Mouse (Mus musculus) midbrain, embryonic 13.5 days (tissue): ENCODE data around the gene Hrg. TPM values are rescaled to one million over a fixed set of nuclear protein-coding genes. Genes with fewer than 3 reads are reported as not detected.

Experiments
- ATAC-seq: fragments of 200-750 bp; cut with Nextera tagmentation; 2 replicates; pipeline ENCODE4 v1.8.0; 2017; ENCODE audit warnings: mild to moderate bottlenecking, moderate TSS enrichment, moderate library complexity
- H3K27ac ChIP-seq: fragments of 300-500 bp; sonication (generic); 2 replicates; pipeline ENCODE4 v1.5.1; 2015; ENCODE audit warnings: inconsistent platforms, mild to moderate bottlenecking, moderate library complexity
- H3K27me3 ChIP-seq: fragments of 300-500 bp; sonication (generic); 2 replicates; pipeline ENCODE4 v1.6.1; 2015; ENCODE audit warnings: mild to moderate bottlenecking, inconsistent platforms
- H3K36me3 ChIP-seq: fragments of 300-500 bp; sonication (generic); 2 replicates; pipeline ENCODE4 v1.6.1; 2015; ENCODE audit warnings: mild to moderate bottlenecking, inconsistent platforms
- H3K4me1 ChIP-seq: fragments of 300-500 bp; sonication (generic); replicated peaks from 2 replicates; pipeline ENCODE4 v1.6.1; 2015; ENCODE audit warnings: inconsistent platforms
- H3K4me2 ChIP-seq: fragments of 300-500 bp; sonication (generic); replicated peaks from 2 replicates; pipeline ENCODE4 v1.6.1; 2015; ENCODE audit warnings: moderate library complexity, mild to moderate bottlenecking, inconsistent platforms
- H3K4me3 ChIP-seq: fragments of 300-500 bp; sonication (generic); replicated peaks from 2 replicates; pipeline ENCODE4 v1.5.1; 2015; ENCODE audit warnings: mild to moderate bottlenecking, inconsistent platforms
- H3K9ac ChIP-seq: fragments of 300-500 bp; sonication (generic); replicated peaks from 2 replicates; pipeline ENCODE4 v1.6.1; 2015; ENCODE audit warnings: mild to moderate bottlenecking, inconsistent platforms
- H3K9me3 ChIP-seq: fragments of 300-500 bp; sonication (generic); 2 replicates; pipeline ENCODE4 v1.6.1; 2016; ENCODE audit warnings: mild to moderate bottlenecking, inconsistent platforms
- WGBS: fragments of 180-500 bp; shearing (Covaris S2); methylation state at CpG from one replicate; pipeline ENCODE4 v1.1.7; 2015; 5-methylcytosine and 5-hydroxymethylcytosine counted together
- polyA plus RNA-seq: library from polyadenylated mRNA; unstranded; fragments of >200 nt; fragmentation: Nextera tagmentation; extraction: Ambion mirVana; gene quantifications from 2 replicates; pipeline ENCODE4 v1.2.1, GENCODE M21; 2015

The Hrg gene
- 0.15 TPM in 1 of 2 replicates, not detected in the other for polyA plus RNA-seq

- H3K4me3 ChIP-seq = no peak within 1 kb of the TSS
- H3K27me3 ChIP-seq = no peaks in the 10 kb centered on the region
- no peak within 1 kb of the TSS for H3K27ac ChIP-seq
- no peaks in the 10 kb centered on the region for H3K9me3 ChIP-seq
- H3K4me2 ChIP-seq = no peak within 1 kb of the TSS
- 0 out of 2 replicates have a peak, but pooled peaks cover 3% of the 10 kb centered on the region for H3K4me1 ChIP-seq
- H3K36me3 ChIP-seq = no peaks in the 10 kb centered on the region
- ATAC-seq = no peak
- H3K9ac ChIP-seq = no peak within 1 kb of the TSS
- 97% methylated on average over 6 of the region's 6 CpGs for WGBS
These were observed at the start of gene Hrg for GRCm38 (mm10) chr16:22950840-22951395. Hrg (plus strand) TSS chr16:22951072.

GRCm38 (mm10) chr16:22901326-22901725 lies 49.5 kb upstream of the Hrg start:
- H3K9me3 ChIP-seq = no peaks in the 10 kb centered on the region
- no peak overlapping the region for H3K4me3 ChIP-seq
- H3K4me2 ChIP-seq = no peak overlapping the region
- WGBS = 84% methylated on average over 3 of the region's 3 CpGs
- no peak overlapping the region for H3K9ac ChIP-seq
- no peaks in the 10 kb centered on the region for H3K27me3 ChIP-seq
- no peak overlapping the region for H3K27ac ChIP-seq
- no peaks in the 10 kb centered on the region for H3K4me1 ChIP-seq
- no peaks in the 10 kb centered on the region for H3K36me3 ChIP-seq
- ATAC-seq = no peak

GRCm38 (mm10) chr16:22909290-22909689 lies 41.6 kb upstream of the Hrg start:
- 94% methylated on average over 6 of the region's 6 CpGs for whole genome bisulfite sequencing
- H3K27me3 ChIP-seq = no peaks in the 10 kb centered on the region
- no peak overlapping the region for H3K9ac ChIP-seq
- ATAC-seq = no peak
- no peaks in the 10 kb centered on the region for H3K4me1 ChIP-seq
- H3K27ac ChIP-seq = no peak overlapping the region
- no peak overlapping the region for H3K4me2 ChIP-seq
- H3K4me3 ChIP-seq = no peak overlapping the region
- H3K9me3 ChIP-seq = no peaks in the 10 kb centered on the region
- H3K36me3 ChIP-seq = no peaks in the 10 kb centered on the region

- H3K4me1 ChIP-seq = no peaks in the 10 kb centered on the region
- no peak overlapping the region for H3K4me2 ChIP-seq
- no peaks in the 10 kb centered on the region for H3K36me3 ChIP-seq
- no peak for ATAC-seq
- H3K9me3 ChIP-seq = no peaks in the 10 kb centered on the region
- no peak overlapping the region for H3K4me3 ChIP-seq
- H3K27ac ChIP-seq = no peak overlapping the region
- 81% methylated on average over 3 of the region's 3 CpGs for WGBS
- no peaks in the 10 kb centered on the region for H3K27me3 ChIP-seq
- H3K9ac ChIP-seq = no peak overlapping the region
These were observed 38.9 kb upstream of the Hrg start for GRCm38 (mm10) chr16:22911986-22912385.

GRCm38 (mm10) chr16:22912886-22913285 lies 38.0 kb upstream of the Hrg start:
- Histone ChIP-seq H3K4me1 (no peaks in the 10 kb centered on the region), H3K4me2 (no peak overlapping the region), H3K36me3 (no peaks in the 10 kb centered on the region), H3K9ac (no peak overlapping the region), H3K27ac (no peak overlapping the region), H3K27me3 (no peaks in the 10 kb centered on the region), H3K4me3 (no peak overlapping the region), H3K9me3 (no peaks in the 10 kb centered on the region)
- WGBS = 82% methylated on average over 6 of the region's 6 CpGs
- ATAC-seq = no peak

- Histone ChIP-seq H3K27me3 (no peaks in the 10 kb centered on the region), H3K36me3 (no peaks in the 10 kb centered on the region), H3K27ac (no peak overlapping the region), H3K9ac (no peak overlapping the region), H3K9me3 (no peaks in the 10 kb centered on the region), H3K4me1 (no peaks in the 10 kb centered on the region), H3K4me3 (no peak overlapping the region), H3K4me2 (no peak overlapping the region)
- no peak for ATAC-seq
These were observed 36.6 kb upstream of the Hrg start for GRCm38 (mm10) chr16:22914276-22914675.

- WGBS = 95% methylated on average over 5 of the region's 5 CpGs
- no peak for ATAC-seq
These were observed 32.8 kb upstream of the Hrg start, which contains the start of gene Fetub for GRCm38 (mm10) chr16:22918034-22918433. Fetub (plus strand) TSS chr16:22918334.

GRCm38 (mm10) chr16:22918664-22919312 lies 32.1 kb upstream of the Hrg start:
- 69% methylated on average over 15 of the region's 15 CpGs for WGBS
- H3K36me3 ChIP-seq = no peaks in the 10 kb centered on the region

More at GRCm38 (mm10) chr16:22918034-22918433, 32.8 kb upstream of the Hrg start, which contains the start of gene Fetub:
- H3K4me3 ChIP-seq = no peak within 1 kb of the TSS
- H3K27me3 ChIP-seq = no peaks in the 10 kb centered on the region
- H3K9ac ChIP-seq = no peak within 1 kb of the TSS
- no peak within 1 kb of the TSS for H3K4me2 ChIP-seq
- no peak within 1 kb of the TSS for H3K27ac ChIP-seq
- no peaks in the 10 kb centered on the region for H3K9me3 ChIP-seq
- H3K36me3 ChIP-seq = no peaks in the 10 kb centered on the region
- no peaks in the 10 kb centered on the region for H3K4me1 ChIP-seq

GRCm38 (mm10) chr16:22919971-22920854 lies 30.7 kb upstream of the Hrg start:
- no peaks in the 10 kb centered on the region for H3K9me3 ChIP-seq
- no peak overlapping the region for H3K9ac ChIP-seq
- no peaks in the 10 kb centered on the region for H3K36me3 ChIP-seq
- H3K27ac ChIP-seq = no peak overlapping the region
- H3K27me3 ChIP-seq = no peaks in the 10 kb centered on the region
- ATAC-seq = no peak
- 72% methylated on average over 18 of the region's 18 CpGs for WGBS
- no peak overlapping the region for H3K4me3 ChIP-seq
- no peaks in the 10 kb centered on the region for H3K4me1 ChIP-seq
- no peak overlapping the region for H3K4me2 ChIP-seq

More at GRCm38 (mm10) chr16:22918664-22919312, 32.1 kb upstream of the Hrg start:
- Histone ChIP-seq H3K27me3 (no peaks in the 10 kb centered on the region), H3K4me1 (no peaks in the 10 kb centered on the region), H3K4me2 (no peak overlapping the region), H3K4me3 (no peak overlapping the region), H3K9ac (no peak overlapping the region), H3K9me3 (no peaks in the 10 kb centered on the region), H3K27ac (no peak overlapping the region)
- ATAC-seq = no peak

GRCm38 (mm10) chr16:22921761-22922160 lies 29.1 kb upstream of the Hrg start:
- H3K4me1 ChIP-seq = no peaks in the 10 kb centered on the region
- no peaks in the 10 kb centered on the region for H3K9me3 ChIP-seq
- no peak overlapping the region for H3K4me2 ChIP-seq
- no peak overlapping the region for H3K9ac ChIP-seq
- ATAC-seq = no peak
- no peak overlapping the region for H3K27ac ChIP-seq
- no peak overlapping the region for H3K4me3 ChIP-seq
- 97% methylated on average over 5 of the region's 5 CpGs for WGBS
- H3K36me3 ChIP-seq = no peaks in the 10 kb centered on the region
- no peaks in the 10 kb centered on the region for H3K27me3 ChIP-seq

- WGBS = 91% methylated on average over 4 of the region's 4 CpGs
- Histone ChIP-seq H3K9ac (no peak overlapping the region), H3K9me3 (no peaks in the 10 kb centered on the region), H3K4me3 (no peak overlapping the region), H3K27me3 (no peaks in the 10 kb centered on the region), H3K4me2 (no peak overlapping the region), H3K36me3 (no peaks in the 10 kb centered on the region), H3K4me1 (no peaks in the 10 kb centered on the region), H3K27ac (no peak overlapping the region)
- ATAC-seq = no peak
These were observed 28.4 kb upstream of the Hrg start for GRCm38 (mm10) chr16:22922433-22922832.

- no peak overlapping the region for H3K4me2 ChIP-seq
- no peaks in the 10 kb centered on the region for H3K9me3 ChIP-seq
- ATAC-seq = no peak
- H3K4me3 ChIP-seq = no peak overlapping the region
- no peaks in the 10 kb centered on the region for H3K36me3 ChIP-seq
- 76% methylated on average over 6 of the region's 6 CpGs for WGBS
- H3K9ac ChIP-seq = no peak overlapping the region
- H3K4me1 ChIP-seq = no peaks in the 10 kb centered on the region
- no peaks in the 10 kb centered on the region for H3K27me3 ChIP-seq
- H3K27ac ChIP-seq = no peak overlapping the region
These were observed 21.3 kb upstream of the Hrg start for GRCm38 (mm10) chr16:22929575-22929974.
